Mouse (Mus musculus) liver (tissue): ENCODE measurements around the gene Cnot6.

ENCODE experiments used
- DNase-seq: peaks from one replicate; pipeline ENCODE4 v3.0.0-alpha.2; 2020; ENCODE audit warnings: mixed read lengths

Gene Cnot6

DNA sequence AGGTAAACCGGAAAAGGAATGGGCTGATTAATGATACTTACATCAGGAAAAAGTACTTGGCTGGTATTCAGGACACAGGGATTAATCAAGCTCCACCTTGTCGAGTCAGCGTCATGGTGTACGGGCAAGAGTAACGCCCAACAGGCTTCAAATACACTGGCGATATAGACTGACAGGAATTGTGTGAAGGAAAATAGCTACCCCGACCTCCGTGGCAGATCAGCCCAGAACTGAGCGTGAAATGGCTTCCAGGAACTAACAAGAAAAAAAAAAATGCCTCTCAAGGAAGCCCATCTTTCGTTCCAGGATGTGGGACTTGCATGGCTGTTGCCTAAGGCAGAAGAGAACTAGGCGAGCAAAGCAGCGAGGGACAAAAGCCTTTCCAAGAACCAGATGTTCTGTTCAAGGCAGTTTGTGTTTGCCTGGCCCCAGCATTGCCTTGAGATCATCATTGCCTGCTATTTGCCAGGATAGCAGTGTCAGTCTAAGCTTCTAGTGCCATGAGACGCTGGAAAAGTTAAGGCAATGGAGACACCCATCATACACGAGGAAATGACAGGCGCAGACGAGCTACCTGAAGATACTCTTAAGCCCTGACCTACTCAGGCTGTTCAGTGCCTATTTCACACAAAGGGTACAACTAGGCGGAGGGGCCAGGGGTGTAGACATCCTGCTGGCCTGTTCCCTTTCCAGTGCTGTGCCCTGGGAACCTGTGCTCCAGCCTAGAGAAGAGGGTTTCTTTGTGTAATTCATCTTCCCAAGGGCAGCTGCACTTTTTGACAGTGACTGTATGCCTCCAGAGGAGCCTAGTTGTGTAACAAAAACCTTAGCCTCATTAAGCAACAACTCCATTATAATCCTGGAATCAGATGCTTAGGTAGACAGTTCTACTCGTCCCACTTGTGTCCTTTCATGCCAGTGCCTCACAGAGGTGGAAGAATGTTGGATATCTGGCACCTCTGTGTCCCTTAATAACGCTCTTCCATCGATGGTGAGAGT, 1.1 kb upstream of the Cnot6 start:
- DNase-seq: peak; percentile 71

DNA sequence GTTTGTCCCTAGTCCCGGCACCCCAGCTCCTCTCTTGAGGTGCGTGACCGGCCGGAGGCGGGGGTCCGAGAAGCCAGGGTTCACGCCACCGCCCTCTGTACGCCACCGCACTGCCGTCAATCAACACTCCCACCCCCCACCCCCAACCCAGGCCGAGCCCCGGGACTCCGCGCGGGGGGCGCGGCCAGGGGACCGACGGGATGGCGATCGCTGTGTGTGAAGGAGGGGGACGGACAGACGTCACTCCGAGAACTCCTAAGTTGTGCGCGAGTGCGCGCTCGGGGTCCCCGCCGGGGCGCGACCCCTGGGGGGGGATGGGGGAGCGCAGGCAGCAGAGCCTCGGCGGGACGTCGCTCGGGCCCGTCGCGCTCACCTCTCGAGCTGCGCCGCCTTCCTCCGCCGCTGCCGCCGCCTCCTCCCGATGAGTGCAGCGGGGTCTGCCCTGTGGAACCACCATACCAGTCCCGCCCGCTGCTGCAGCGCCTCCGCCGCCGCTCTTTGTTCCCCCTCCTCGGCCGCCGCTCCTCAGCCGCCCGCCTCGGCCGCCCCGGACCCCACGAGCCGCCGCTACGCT, 455 bp downstream of the Cnot6 start:
- peak; percentile 49 for DNase-seq

DNA sequence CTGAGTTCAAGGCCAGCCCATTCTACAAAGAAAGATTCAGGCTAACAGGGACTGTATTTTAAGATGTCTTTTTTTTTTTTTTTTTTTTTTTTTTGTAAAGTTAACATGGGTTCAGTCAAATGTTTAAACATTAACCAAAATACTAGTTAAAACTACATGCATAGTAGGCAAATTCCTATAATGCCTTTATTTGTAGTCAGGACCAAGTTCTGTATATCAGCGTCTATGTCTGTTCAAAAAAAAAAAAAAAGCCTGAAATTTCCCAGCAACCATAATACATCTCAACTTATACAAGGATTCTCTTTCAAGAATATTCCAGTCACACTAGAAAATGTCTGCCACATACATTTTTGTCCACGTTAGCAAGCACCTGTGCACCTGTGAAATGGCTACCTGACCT, 1.9 kb downstream of the Cnot6 start:
- DNase-seq: no peak

DNA sequence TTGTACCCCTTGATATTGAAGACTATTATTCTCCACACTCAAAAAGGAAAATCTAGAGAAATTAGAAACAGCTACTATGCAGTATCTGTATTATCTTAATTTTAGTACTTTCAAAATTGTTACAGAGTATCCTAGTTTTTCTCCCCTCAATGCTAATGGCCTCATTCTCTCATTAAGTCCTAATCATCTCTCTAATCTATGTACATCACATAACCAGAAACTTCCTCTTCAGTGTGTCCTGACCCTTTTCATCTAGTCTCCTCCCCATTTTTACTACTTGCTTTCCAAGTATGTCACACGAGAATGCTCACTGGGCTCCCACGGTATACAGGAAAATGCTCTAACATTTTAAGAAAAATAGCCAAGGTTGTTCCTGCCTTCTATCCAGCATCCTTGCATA, 4.7 kb downstream of the Cnot6 start:
- DNase-seq: no peak

DNA sequence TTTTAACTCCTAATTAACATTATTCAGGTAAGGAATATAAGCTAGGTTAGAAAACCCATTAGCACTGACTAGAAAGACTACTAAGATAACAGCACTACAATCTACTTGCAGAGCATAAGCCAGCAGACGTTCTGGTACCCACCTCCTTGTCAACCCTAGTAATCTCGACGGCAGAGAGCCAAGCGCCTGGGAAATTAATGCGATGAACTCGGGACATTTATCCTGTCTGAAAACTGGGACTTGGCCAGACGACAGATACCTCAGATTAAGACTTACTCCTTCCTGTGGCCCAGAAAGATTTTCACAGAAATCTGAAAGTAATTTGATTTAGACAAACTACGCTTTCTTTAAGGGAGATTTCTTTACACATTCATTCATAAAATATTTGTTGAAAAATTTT, 7.7 kb downstream of the Cnot6 start:
- no peak for DNase-seq

DNA sequence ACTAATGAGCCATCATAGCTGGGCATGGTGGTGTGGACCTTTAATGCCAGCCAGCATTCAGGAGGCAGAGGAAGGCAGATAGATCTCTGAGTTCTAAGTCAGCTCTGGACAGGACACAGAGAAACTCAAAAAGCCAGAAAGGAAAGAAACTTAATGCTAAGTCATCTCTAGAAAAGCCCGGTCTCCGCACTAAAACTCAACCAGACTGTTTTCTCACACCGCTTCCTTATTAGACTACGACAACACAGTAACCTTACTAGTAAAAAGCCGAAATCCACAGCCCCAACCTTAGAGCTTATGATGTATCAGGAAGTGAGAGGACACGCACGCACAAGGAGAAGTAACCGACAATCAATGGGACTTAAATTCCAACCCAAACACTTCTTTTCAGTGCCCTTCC, 10.5 kb downstream of the Cnot6 start:
- DNase-seq: no peak

DNA sequence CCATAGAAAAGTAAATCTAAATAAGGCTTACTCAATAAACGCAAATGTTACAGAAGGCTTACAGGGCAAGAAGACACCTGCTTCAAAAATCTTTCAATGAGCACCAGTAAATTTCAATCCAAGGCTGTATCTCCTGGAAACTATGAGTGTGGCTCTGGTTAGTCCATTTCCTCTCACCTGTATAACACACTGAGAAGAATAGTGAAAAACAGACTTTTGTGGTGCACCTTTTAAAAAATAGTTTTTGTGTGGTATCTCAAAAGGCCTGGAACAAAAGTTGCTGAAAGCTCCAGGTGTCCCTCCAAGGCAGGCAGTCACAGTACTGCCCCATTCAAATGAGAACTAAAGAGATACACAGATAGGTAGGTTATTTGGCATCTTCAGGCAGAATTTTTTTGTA, 13.4 kb downstream of the Cnot6 start:
- DNase-seq: no peak

DNA sequence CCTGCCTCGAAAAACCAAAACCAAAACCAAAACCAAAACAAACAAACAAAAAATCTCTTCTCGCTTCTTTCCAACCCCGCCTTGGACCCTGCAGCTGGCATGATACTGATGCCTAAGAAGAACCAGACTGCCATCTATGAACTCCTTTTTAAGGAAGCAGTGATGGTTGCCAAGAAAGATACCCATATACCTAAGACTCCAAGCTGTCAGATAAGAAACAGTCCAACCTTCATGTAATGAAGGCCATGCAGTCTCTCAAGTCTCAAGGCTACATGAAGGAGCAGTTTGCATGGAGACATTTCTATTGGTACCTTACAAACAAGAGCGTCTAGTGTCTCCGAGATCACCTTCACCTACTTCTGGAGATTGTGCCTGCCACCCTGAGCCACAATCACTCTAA, 14.7 kb downstream of the Cnot6 start:
- DNase-seq: no peak

DNA sequence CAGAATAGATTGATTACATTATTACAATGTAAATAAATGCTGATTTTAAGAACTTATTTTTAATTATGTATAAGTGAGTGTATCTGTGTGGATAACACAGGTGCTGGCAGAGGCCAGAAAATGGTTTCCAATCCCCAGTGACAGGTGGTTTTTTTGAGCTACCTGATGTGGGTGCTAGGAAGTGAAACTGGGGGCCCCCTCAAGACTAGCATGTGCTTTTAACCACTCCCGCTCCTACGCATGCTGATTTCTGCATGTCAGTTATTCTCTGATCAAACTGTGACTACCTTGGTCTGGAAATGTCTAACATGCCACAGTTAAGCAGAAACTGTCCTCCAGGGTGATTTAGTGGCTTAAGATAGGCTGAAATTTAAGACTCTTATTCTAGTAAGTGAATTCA, 16.1 kb downstream of the Cnot6 start:
- DNase-seq: no peak

DNA sequence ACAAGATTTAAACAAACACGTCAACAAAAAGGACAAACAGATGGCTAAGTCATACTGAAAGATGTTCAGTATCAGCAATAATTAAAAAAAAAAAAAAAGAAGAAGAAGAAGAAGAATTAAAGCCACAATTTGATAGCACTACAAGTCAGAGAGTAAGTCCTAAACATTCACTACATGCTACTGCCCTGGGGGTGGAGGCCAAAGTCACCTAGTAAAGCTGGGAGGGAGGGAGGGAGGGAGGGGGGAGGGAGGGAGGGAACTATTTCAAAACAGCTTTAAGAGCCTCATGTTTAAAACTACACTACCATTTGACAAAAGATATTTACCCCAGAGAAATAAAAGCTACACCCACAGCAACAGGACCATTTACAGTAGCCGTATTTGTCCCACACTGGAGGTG, 16.8 kb downstream of the Cnot6 start:
- no peak for DNase-seq

DNA sequence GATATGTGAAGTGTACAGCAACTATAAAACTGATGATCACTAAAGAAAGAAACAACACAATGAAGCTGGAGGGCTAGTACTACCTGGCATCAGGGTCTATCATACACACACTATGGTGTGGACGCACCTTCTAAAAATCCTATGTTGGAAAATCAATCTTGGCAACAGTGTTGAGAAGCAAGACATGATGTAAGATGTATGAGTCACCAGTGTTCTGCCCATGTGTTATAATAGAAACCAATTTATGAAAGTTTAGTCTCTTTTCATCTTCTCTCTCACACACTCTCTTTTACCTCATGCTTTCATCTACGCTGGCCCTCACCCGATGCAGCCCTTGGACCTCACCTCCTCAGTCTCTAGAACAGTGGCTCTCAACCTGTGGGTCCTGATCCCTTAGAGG, 17.5 kb downstream of the Cnot6 start:
- no peak for DNase-seq

DNA sequence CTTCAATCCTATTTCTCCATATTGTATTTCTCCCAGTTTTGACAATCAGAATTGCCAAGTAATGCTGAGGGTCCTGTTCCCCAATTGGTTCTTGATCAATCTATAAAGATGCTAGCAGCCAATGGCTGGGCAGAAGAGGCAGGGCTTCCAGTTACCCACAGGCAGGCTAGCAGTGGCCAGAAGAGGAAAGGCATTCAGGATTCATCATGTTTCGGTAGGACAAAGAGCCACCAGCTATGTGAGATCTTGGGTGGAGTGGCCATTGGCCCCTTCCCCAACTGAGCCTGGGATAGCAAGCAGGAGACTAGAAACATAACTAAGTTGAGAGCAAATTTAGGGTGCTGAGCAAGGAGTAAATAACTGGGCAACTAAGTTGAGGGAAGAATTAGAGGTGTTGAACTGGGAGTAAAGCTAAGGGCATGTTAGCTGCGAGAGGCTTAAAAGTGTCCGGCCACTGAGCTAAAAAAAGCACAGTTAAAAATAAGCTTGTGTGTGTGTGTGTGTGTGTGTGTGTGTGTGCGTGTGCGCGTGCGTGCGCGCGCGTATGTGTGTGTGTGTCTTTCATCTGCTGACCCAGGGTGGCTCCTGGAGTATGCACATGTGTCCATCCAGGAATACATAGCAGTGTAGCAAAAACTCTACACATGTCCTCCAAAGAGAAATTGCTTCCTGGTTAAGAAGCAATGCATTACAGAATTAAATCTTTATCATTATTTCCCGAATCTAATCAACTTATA, 28.1 kb downstream of the Cnot6 start:
- DNase-seq: no peak

DNA sequence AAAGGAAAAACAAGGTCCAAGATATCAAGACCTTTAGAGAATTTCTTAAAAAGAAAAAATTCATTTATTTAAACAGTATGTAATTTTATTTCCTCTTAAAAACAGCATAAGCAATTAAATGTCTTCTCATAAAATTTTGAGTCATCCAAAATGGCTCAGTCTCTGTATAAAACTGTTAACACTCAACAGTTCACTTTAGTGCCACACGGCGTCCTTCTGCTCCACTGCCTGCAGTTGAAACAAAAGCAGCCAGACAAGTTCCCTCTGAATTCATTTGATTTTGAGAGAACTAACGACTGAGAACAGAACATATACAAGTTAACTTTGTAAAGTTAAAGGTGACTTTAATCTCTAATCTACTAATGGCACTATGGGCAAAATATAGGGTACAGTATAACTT, 39.1 kb downstream of the Cnot6 start:
- DNase-seq: no peak

DNA sequence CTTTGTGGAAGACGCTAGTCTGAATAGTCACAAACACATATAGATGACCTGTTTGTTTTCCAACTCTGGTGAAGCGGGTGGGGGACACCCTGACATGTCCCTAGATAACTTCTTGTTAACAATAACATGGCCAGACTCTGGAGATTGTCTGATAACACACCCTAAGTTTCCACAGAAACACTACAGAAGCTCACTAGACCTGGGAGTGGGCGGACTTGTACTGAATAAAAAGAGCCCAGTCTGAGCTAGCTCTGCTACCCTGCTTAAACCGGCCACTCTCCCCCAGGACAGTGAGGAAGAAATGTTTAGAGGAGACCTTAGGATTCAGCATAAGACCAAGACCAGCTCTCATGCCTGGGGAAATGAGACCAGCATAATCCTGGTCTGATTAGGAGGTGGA, 47.1 kb downstream of the Cnot6 start:
- no peak for DNase-seq

DNA sequence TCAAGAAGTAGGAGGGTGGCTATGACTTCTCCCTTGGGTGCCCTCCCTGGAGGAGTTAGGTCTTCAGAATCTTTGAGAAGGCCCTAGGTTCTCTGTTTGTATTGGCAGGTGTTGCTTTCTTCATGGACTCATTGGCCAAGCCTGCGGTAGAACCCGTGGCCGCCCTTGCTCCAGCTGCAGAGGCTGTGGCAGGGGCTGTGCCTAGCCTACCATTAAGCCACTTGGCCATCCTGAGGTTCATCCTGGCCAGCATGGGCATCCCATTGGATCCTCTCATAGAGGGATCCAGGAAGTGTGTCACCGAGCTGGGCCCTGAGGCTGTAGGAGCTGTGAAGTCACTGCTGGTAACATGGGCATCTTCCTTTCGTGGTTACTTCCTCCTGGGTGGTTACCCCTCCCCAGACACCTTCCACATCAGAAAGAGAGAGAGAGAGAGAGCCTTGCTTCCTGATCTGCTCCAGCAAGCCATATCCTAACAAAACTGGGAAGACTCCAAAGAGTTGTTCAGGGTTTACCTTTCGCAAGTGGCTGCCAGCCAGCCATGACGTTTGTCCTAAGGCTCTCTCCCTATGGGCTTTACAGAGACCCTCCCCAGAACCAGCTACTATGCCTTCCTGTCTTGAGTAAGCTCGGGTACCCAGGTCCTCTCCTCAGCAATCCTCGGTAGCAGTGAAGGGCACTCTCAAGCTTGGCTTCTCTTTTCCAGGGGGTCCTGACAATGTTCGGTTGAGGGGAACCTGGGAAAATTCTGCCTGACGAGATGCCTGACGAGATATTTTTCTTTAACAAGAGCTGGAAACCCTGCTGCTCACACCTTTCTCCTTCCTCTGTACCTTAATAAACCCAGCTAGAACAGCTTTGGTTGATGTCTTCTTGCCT, 48.0 kb downstream of the Cnot6 start:
- no peak for DNase-seq

DNA sequence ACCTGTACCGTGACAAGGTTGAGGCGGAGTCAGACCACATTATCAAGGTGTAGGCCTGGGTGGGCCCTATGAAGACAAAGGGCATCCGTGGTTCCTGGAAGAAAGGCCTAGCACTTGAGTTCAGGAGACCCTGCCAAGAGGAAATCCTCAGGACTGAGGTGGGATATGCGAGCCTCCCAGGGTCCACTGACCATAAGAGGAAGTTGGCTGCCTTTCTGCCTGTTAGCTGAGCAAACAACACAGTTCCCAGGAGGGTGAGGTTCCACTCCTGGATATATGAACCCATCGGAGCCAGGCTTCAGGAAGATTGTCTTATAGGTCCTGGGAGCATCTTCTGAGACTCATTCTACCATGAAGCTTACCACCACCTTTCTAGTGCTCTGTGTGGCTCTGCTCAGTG, 49.2 kb downstream of the Cnot6 start, which contains the start of gene Scgb3a1:
TSS of gene Scgb3a1 (plus strand) at position 301 of the 400 bp plus-strand sequence.
- no peak for DNase-seq

DNA sequence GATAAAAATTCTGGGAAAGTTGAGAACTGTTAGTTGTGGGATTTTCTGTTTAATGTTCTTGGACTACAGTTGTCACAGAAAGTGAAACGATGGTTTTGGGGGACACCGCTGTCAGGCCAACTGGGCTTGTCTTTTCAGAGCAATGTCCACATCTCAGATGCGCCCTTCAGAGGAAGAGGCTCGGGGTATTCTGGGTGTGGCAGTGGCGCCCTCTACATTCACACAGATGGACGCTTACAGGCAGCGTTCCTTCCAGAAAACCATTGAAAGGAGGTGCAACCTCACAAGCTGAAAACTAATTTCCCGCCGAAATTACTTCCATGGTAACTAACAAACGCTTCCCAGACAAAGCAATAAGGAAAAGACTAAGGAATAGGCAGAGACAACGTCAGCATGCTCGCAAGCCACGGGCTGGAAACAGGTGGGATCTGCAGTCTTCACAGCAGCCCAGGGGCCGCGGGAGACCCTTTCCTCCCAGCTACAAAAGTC, 50.2 kb downstream of the Cnot6 start:
- no peak for DNase-seq

DNA sequence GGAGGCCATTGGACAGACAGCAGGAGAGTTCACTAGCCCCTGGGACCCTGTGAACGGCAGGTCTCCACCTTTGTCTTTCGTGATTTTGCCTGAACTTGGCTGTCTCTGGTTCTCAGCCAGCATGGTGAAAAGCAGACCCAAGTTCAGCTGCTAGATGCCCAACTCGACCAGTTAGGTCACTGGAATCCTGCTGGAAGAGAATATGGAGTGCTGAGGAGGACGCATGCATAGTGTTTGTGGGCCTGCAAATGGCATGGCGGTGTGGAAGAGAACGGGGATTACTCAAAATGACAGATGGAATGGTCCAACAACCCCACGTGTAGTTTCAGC, 53.1 kb downstream of the Cnot6 start:
- no peak for DNase-seq

DNA sequence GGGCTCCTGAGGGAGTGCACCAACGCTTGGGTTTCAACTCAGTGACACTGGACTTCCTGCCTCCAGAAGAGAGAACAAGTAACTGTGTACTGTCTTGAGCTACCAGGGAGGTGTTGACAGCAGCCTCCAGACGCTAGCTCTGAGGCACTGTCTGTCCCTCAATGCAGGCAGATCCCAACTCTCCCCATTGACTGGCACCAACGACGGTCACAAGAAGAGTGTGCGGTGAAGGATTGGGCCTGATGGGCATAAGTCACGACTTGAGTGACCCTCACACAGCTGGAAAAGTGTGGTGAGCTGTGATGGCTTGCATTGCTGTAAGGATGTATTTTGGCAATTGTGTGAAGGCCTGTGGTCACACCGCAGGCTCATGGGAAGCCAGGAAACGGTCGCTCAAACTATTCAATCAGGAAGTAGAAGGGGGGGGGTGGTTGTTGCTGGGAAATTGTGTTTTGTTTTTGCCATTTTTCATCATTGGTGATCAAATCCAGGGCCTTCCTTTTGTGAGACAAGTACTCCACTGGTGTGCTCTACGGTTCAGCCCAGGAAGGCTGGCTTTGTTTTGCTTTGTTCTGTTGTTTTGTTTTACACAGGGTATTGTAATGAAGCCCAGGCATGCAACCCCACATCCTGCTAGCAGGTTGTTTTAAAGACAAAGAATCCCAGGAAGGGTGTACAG, 53.6 kb downstream of the Cnot6 start:
- no peak for DNase-seq

DNA sequence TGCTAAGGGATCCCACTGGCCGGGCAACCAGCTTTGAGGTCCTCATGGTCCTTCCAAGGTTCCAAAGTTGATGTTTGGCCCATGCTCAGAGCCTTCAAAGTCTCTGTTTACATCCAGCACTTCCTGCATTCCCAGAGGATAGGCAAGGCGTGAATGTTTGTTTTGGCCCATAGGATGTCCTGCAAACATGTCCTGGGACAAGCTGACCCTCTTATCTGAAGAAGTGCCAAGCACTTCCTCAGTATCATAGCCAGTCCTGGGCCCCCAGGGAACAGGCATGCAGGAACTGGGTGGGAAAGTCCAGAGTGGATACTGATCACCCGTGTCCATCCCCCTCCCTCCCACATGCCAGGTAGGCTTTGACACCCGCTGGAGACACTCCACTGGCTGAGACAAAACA, 54.5 kb downstream of the Cnot6 start:
- DNase-seq: no peak

DNA sequence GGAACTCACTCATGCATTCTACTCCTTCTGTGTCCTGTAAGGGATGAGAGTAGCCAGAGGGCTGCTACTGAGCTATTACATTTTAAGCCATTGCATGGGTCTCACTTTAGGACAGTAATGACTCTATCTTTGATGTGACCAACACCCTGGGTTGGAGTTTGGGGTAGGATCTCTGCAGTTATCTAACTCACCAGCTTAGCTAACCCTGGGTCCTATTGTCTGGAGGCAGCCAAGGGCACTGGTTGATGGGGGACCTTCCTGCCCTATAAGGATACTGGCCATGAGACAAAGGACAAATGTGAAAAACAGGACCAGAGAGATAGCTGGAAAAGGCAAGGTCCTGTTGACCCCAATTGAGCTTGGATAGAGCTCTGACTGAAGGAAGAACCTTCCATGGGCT, 57.0 kb downstream of the Cnot6 start:
- no peak for DNase-seq

DNA sequence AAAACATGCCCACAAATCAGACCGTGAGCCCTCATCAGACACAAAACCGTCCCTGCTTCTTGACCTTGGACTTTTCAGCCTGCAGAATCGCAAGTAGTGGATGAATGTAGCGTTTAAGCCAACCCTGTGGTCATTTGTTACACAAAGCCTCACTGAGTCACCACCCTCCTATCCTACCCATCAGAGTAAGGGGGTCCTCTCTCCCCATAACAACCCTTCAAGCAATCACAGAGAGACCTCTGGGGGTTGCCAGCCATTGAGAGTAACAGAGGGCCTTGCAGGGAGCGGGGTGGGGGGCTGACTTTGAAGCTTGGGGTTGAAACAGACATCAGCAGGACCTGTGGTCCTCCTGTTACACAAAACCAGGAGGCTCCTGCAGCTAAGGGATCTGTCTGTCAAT, 57.9 kb downstream of the Cnot6 start:
- DNase-seq: no peak
